Mouse (Mus musculus) fibroblast of lung, adult 2 months (primary cell): Measurements from ENCODE around the gene Anks1.

Source experiments
- DNase-seq: peaks from one replicate; pipeline ENCODE4 v3.0.0-alpha.2; 2011; ENCODE audit warnings: low read depth

The Anks1 gene

DNA sequence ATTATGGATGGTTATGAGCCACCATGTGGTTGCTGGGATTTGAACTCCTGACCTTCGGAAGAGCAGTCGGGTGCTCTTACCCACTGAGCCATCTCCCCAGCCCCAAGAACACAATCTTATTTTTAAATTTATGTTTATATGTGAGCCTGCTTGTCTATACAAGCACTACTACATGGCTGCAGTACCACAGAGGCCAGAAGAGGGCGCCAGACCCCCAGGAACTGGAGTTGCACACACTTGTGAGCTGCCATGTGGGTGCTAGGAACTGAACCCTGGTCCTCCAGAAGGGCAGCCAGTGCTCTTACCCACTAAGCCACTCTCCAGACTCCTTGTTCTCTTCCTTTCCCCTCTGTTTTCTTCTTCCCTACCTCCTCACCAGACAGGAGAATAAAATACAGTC lies 184.7 kb downstream of the Anks1 start:
- DNase-seq, result no peak

DNA sequence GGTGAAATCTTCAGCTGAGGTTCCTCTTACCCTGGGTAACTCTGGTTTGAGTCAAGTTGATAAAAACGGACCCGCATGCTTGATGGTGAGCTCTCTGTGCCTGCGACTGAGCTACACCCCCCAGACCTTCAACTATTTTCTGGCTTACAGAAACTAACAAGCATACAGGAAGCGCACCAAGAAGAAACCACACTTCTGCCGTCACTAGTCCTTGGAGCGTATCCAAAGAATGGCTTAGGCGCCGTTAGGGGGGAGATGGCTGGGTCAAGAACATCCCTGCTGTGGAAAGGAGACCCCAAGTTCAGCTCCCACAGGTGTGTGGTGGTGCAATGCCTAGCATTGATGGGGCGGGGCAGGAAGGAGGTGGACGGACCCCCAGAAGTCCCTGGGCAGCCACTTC lies 187.3 kb downstream of the Anks1 start:
- no peak for DNase-seq

DNA sequence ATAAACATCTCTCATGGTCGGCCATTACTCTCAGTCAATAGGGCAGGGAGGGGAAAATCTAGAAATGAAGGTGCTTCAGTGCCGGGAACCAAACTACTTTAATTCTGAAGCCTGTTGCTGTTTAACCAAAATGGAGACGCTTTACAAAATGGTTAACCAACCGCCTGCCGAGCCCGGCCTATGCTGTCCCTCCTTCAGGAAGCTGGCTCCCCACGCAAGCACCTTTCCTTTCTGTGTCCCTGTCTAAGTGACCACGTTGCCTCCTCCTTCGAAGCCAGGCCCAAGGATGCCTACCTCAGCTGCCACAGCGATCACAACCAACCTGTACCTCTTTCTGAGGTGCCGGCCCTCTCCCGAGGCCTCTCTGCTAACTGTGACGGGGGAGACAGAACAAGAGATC lies 188.2 kb downstream of the Anks1 start:
- no peak for DNase-seq

DNA sequence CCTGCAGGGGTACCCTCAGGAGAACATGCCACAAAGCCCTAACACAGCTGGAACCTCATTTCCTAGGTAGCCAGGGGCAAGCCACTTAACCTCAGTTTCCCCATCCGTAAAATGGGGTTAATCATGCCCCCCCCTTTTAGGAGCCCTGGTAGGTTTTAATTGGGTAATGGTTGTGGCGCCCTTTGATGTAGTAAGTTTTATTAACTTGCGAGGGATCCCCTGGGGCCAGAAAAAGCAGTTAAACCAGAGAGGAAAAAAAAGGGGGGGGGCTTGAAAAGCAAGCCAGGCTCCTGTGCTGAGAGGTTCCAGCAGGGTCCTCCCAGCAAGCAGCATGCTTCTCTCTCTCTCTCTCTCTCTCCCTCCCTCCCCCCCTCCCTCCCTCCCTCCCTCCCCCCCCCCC lies 190.0 kb downstream of the Anks1 start:
- no peak for DNase-seq

DNA sequence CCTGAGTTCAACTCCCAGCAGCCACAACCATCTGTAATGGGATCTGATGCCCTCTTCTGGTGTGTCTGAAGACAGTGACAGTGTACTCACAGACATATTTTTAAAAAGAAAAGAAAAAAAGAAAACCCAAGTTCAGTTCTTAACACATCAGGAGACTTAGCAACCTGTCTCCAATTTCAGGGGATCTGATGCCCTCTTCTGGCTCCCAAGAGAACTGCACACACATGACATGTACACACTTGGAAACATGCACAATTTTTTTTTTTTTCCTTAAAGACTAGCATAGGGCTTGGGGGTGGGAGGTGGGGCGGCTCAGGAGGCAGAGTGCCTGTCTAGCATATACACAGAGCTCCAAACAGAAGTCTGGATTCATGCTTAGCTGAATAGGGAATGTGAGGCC lies 191.6 kb downstream of the Anks1 start:
- DNase-seq, result no peak

DNA sequence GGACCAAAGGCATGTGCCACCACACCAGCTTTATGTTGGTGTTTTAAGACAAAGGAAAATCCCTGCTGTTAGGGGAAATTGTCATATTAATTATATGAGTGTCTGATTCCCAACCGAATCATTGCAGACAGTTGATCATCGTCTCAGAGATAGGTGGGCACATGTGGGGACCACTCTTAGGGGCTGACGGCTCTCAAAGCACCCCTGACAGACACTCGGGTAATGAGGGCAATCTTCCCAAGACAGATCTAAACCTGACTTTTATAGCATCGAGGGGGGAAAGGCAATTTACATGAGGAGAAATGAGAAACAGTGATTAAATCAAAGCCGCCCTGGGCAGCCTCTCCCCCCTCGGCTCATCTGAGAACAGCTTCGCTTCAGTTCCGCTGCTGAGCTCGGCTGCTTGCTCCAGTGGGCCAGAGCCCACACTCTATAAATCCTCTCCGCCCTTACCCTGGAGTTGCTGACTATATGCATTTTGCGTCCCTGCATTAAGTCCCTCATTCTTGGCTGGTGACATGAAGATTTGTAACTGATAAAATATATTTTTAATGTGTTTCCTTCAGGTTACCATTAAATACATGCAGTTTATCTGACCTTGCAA lies 192.3 kb downstream of the Anks1 start:
- no peak for DNase-seq

DNA sequence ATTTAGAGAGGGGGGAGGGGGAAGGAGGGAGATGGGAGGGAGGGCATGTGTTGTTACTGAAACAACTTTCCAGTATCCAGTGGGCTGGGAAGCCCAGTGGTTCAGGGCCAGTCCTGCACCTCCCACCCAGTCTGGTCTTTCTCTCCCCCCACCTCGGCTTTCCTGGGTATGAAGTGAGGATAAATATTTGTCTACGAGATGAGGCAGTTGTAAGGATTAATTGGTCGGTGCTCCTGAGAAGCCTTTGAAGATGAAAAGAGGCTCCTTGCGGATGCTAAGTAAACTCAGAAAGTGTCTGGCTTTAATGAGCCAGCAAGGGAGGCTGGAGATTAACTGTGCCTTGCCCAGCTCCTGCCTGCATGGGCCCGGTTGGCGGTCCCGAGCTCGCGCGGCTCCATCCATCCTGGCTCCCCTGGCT lies 192.8 kb downstream of the Anks1 start:
- DNase-seq, result no peak

DNA sequence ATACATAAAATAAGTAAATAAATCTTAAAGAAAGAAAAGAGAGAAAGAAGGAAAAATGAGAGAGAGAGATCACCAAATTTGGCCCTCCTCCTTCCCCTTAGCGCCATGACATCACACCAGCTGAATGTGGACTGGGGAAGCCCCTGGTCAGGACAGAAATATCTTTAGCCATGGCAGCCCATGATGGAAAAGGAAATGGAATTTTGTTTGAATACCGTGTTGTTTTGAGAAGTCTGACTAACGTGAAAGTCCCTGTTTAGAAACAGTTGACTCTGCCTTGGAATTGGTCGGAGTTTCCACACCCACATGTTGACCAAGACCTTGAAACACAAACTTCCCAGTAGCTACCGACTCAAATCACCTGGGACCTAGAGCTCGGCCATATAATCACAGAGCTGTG lies 195.3 kb downstream of the Anks1 start:
- no peak for DNase-seq

DNA sequence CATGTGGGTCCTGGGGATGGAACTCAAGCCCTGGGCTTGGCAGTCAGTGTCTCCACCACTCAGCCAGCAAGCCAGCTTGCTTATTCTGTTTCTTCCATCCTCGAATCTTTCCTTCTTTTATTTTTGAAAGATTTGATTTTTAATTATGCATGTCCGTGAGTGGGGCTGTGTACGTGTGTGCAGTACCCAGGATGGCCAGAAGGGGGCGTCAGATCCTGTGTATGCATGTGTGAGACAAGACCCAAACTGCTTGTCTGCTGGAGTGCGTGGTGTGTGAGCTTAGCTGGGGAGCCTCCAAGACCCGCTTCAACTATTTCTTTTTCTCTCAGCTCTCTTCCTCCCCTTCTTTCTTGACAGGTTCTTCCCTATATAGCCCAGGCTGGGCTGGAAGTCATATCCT lies 197.2 kb downstream of the Anks1 start:
- no peak for DNase-seq

DNA sequence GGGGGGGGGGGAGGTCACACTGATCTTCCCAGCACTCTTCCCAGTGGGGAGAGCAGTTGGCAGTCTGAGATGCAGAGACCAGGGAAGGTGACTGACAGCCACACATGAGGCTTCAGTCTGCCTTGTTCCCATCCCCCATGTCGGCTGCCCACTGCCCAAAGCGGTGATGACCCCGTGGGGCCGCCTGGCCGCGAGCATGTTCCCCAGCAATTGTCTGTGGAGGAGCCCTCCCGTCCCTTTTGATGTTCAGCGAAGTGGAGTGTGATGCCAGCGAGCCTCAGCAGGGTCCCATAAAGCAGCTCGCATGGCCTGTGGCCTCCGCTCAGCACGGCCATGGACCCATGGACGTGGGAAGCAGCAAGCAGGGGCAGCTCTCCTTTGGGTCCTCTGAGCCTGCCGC lies 198.2 kb downstream of the Anks1 start:
- DNase-seq, result no peak

DNA sequence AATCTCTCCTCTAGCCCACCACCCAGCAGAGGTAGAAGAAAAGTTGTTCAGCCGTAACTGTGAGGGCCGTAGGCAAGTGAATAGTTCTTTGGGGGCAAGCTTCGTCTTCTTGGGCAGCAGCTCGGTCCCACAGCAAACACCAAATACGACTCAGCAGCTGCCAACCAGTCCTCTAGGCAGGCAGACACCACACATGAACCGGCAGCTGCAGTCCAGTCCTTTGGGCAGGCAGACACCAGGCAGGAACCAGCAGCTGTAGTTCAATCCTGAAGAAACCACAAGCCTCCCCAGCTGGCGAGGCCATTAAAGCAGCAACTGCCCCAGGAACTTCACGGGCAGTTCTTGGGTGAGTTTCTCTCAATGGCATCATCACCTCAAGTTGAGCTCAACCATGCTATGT lies 203.2 kb downstream of the Anks1 start:
- DNase-seq, result no peak
